Mouse (Mus musculus) thymus, postnatal 0 days (tissue): ENCODE measurements around the gene 2010111I01Rik. TPM values are rescaled to one million over a fixed set of nuclear protein-coding genes. Genes with fewer than 3 reads are reported as not detected.
"Not testable (repeated sequence)": the region's sequence is repeated elsewhere in the genome, so short reads cannot be mapped to it uniquely, and the experiment has no call there.

Source experiments
- DNase-seq: peaks from one replicate; pipeline ENCODE4 v3.0.0-alpha.2; 2015; ENCODE audit warnings: low spot score
- polyA plus RNA-seq: library from polyadenylated mRNA; unstranded; fragments of >200 nt; fragmentation: Nextera tagmentation; extraction: Ambion mirVana; gene quantifications from 2 replicates; pipeline ENCODE4 v1.2.1, GENCODE M21; 2015

2010111I01Rik gene
- polyA plus RNA-seq, 1 experiment from 2014 or later, result 69.4 TPM

DNA sequence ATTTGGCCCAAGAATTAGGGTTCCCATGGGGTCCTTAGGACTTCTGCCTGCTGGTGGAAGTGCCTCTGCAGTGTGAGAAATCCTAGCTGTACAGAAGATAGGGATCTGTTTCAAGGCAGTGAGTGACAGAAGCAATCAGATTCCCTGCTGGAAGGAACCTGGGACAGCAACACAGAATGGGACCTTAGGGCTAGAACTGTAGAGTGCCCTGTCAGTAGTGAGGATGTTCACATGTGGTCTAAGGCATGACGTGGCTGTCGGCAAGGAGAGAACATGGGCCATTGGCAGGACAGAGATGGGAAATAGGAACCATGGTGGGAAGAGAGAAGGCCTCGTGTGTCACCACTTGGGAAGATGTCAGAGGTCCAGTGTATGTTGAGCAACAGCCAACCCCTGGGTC is 344.9 kb downstream of the 2010111I01Rik start:
- no peak for DNase-seq

DNA sequence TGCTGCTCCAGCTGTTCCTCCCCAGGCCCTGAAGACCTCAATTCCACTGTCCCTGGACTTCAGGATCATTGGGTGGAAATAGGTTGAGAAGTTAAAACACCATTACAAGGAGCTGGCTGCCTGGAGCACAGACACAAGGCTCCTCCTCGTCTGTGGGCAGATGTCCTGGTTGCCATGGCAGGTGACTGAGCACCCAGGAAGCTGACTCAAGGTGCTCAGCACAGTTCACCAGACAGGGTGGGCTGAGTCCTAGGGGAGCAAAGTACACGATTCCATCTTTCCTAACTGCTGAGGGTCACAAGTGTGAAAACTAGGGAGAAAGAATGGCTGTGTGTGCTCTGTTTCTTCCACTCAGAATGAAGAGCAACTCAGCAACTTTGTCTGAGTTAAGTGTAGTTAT is 346.5 kb downstream of the 2010111I01Rik start:
- DNase-seq, result no peak

DNA sequence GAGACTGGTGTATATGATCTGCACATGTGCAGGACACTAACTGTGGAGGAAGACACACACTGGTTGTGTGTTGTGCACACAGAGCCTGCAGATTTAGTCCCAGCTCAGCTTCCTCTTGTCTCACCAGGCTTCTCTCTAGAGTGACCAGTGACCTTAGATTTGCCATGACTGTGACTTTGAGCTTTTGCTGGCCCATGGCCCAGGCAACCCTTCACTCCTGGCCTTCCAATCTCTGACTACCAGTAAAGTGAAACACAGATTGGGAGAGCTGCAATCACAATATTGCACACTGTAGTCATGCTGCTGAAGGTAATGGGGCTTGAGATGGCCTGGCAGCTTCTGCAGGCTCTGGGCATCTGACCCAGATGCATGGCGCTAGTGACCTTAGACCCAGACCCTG is 348.6 kb downstream of the 2010111I01Rik start:
- no peak for DNase-seq

DNA sequence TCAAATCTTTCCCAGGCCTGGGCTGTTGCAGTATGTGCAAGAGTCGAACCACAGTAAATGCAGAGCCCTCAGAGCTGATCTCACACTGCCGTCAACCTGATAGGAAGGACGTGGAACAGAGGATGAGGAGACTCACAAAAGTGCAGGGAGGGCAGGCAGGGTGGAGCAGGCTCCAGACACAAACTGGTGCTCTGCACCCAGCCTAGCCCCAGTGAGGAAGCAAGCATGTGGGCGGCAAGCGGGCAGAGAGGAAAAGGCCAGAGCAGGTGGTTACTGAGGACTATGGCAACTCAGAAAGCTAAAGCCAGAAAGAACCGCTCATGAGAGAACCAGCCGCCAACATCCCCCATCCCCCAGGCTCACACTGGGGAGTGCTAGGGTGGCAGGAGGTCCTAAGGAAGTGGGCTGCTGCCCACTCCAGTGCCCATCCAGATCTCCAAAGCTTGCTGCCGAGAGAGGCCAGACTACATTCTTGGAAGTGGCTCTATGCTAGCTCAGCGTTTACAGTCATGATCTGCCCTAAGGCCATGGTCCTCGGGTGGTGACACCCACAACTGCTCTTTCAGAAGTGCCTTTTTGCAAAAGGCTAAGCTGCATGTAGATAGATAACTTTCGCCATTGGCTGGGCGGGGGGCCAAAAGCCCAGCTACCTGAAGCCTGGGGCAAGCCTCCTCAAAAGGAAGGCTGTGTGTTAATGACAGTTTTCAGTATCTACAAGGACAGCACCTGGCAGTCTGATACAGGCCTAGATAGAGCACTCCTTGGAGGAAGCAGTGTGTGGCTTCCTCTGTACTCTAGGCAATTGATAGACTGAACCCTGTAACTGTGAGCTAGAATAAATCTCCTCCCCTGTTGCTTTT is 349.3 kb downstream of the 2010111I01Rik start:
- DNase-seq, result peak; percentile 33

DNA sequence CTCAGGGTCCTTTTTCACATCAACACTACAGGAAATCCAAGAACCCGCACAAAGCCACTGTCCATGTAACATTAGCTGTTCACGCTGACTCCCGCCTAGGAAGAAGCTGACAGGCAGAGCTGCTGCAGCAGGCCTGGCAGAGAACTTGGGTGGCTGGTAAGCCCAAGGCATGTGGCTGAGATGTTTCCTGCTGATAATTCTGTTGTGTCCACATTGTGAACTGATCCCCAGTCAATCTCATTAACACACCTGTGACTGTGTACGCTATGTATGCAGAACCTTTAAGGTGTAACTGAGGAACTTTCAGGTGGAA is 349.9 kb downstream of the 2010111I01Rik start:
- no peak for DNase-seq

DNA sequence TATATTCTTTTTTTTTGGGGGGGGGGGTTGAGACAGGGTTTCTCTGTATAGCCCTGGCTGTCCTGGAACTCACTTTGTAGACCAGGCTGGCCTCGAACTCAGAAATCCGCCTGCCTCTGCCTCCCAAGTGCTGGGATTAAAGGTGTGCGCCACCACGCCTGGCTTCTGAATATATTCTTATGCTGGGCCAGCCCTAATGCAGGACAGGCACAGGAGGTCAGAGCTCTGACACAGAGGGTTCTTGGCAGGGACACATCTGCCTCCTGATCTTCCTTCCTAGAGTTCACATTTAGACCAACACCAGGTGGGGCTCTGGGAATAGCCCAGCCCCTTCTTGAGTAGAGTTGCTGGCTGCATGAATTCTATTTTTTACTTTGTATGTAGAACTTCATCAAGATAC is 350.4 kb downstream of the 2010111I01Rik start:
- DNase-seq, result not testable (repeated sequence)

DNA sequence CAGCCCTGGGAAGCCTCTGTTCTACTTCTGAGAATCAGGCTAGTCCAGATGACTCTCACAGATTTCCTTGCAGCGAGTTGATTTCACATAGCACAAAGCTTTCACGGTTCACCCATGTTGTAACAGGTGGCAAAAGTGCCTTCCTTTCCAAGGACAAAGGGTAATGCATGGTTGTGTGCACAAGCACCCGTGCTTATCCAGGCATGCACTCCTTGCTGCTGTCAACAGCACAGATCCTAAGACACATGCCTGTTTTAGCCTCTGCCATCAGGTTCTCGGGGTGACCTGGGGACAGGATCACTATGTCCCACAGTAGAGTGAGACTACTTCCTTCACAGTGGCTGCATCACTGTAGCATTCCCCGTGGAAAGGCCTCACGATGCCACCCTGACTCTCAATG is 351.1 kb downstream of the 2010111I01Rik start:
- no peak for DNase-seq

DNA sequence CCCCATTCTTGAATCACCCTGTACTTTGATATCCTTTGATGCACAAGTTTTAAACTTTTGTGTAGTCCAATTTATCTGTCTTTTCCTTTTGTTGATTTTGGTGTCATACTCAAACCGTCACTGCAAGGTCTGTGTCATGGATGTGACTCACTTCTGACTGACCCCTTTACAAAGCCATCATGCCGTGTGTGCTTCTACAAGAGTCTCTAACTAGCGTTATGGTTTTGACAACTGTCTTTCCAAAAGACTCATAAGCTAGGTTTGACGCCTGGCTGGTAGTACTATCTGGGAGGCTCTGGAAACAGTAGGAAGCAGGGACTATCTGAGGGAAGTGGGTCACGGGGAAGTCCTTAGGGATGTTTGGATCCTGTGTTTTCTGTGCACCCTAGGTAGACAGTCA is 351.7 kb downstream of the 2010111I01Rik start:
- DNase-seq, result no peak

DNA sequence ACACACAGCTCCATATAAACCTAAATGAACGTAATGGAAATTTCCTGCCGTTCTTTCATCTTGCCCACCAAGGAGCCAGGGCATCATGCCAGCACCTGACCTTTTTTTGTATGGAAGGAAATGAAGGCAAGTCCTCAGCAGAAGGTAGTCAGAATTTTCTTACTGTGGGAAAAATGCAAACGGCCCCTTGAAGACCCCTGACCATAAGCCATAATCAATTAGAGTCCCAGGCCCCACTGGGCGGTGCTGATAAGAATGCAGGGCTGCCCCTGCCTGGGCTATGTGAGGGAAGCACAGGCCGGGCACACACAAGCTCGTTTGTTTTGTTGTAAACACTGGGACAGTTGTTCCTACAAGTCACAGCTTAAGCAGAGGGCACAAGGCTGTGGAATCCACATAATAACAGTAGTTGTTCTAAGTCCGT is 353.0 kb downstream of the 2010111I01Rik start:
- DNase-seq, result no peak

DNA sequence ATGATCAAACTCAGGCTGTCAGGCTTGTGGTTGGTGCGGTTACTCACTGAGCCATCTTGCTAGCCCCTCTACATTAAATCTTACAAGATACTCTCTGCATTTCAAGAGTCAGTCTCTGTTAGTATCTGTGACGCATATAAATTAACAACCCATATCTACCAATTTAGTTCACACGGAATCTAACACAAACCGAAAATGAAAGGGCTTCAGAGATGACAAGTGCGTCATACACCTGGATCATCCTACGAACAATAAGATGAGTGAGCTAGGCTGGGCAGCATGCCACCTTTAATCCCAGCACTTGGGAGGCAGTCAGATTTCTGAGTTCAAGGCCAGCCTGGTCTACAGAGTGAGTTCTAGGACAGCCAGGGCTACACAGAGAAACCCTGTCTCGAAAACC is 355.1 kb downstream of the 2010111I01Rik start:
- DNase-seq, result no peak

DNA sequence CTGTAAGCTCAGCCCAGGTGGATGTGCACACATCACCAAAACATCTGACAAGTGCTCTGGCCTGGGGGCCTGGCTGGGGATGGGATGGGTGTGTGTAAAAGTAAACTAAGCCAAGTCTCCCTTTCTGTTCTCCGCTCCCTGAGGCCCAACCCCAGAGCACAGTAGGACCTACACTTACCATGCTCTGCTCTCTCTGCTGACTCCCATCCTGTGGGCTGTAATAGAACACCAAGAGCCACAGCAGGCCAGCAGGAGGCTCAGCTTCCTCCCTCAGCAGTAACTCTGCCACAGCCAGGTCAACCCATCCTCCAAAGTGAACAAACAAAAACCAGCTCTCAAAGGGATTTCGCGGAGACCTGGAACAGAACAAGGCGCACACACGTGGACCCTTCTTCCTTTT is 357.0 kb downstream of the 2010111I01Rik start:
- peak; percentile 44 for DNase-seq

DNA sequence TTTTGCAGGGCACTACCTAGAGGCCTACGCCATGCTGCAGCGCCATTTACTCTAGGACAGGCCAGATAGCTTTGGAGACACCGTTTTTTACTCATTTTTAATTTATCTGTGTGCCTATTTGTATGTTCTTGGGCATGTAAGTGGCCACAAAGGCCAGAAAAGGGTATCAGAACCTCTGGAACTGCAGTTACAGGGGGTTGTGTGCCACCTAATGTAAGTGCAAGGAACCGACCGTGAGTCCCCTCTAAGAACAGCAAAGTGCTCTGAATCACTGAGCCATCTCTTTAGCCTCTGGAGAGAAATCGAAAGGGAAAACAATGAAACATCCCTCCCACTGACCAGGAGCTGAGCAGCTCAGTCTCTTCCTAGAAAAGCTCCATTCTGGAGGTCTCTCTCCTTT is 358.1 kb downstream of the 2010111I01Rik start:
- no peak for DNase-seq

DNA sequence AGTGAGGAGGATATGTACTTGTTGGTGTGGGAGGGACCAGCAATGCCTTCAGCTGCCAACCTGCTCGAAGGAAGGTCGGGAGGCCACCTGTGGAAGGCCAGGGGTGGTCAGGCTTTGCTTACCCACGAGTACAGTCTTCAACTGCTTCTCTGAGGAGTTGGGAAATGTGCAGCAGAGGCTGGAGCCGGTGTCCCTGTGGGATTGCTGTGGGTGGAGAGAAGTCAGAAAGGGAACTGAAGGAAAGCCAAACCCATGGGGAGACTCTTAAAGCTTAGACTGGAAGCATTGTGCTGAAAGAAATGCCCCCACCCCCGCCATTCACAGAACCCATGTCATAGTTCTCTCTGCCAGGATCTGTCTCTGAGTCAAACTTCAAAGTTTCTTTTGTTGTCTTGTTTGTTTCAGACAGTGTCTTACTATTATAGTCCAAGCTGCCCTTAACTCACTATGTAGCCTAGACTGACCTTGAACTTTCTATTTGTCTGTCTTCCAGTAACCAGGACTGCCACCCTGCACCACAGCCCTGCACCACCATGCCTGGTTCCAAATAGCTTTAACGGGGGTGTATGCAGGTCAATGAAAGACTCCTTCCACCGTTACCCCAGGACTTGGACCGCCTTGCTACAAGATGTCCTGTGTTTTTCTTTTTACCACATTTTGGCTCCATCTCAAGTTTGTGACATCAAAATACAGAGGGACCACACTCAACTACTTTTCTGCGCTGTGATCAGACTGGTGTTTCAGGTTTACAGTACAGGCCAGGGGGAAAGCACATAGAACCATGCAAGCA is 358.8 kb downstream of the 2010111I01Rik start:
- DNase-seq, result no peak

DNA sequence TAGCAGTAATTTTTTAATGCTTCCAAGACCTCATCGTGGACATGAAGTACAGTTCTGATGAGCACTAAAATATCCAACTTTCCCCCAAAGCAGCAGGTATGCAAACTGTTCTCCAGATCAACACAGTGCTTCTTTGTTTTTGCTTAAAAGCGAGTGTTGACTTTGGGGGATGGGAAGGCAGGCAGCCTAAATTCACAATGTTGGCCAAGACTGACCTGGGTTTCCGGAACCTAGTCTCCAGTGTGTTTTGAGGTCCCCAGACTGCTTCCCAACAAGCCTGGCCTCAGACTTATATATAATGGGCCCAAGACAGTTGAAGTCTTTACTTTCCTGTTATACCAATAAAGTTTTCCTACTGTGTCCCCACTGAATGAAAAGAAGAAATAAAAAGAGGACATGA is 359.6 kb downstream of the 2010111I01Rik start:
- DNase-seq, result no peak

DNA sequence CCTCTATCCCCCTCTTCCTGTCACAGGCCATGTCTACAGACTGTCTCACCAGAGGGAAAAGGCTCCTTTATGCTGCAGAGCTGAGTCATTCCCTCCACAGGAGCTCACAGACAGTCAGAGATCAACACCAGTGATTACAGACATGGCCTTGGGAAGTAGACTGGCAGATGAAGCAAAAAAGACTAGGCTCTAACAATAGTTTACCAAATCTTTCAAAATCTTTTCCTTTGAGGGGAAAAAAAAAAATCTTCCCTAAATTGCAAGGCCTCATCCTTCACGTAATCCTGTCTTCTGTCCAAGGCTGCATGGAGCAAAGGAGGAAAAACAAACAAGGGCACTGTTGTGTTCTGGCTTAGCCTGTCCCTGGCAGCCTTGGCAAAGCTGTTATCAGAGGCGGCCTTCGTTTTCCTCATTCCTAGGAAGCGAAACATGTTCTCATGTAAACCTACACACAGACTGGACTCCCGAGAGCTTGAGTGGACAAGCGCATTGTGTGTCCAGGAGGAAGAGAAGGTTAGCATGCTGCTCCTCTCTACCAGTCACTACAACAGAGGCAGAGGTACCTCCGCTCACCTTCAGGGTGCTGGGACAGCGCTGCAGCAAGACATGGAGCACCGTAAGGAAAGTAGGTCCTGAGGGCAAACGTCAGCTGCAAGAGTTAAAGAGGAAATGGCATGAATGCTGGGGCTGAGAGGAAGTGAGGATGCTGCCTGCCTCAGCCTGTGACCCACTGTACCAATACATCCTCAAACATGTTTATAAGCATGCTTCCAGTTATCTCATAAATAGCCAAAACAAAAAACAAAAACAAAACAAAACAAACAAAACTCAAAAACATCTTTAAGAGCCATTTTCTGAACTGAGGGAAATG is 360.5 kb downstream of the 2010111I01Rik start:
- DNase-seq, result peak; percentile 43

DNA sequence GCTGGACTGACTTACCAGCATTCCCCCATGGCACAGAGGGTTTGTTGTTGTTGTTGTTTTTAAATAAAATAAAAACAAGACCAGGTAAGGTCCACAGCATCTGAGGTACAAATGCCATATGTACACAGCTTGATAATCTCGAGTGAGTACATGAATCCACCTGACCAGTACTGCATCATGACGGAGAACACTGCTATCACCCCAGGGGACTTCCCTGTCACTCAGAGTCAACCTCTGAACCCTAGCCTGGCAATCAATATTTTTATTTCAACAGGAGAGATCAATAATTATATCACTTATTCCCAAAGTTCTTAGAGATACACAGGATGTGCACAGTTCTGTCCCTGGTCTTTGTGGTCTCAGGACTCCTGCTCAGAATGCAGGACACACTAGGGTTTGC is 361.3 kb downstream of the 2010111I01Rik start:
- no peak for DNase-seq

DNA sequence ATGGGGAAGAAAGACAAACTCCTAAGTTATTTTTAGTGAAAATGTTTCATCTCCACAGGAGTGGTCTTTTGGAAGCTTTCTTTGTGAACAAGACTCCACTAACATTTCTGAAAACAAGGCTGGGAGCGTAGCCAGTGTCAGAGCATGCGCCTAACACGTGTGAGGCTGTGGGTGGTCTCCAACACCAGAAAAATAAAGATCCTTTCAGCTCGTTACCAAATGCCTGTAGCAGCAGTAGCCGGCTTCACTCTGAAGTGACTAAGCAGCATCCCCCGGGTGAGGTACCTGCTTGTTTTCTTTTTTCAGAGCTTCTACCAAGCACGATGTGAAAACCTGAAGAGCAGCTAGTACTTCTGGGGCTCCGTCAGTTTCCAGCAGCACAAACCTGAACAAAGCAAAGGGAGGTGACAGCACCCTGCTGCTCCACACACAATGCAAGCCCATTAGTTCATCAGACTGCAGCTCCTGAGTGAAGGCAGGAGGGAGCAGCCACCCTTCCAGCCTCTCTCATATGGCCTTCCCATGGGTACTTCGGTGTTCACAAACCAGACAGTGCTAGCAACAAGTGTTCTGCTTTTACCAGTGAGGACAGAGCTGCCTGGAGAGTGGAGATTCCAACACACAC is 365.7 kb downstream of the 2010111I01Rik start:
- DNase-seq, result no peak

DNA sequence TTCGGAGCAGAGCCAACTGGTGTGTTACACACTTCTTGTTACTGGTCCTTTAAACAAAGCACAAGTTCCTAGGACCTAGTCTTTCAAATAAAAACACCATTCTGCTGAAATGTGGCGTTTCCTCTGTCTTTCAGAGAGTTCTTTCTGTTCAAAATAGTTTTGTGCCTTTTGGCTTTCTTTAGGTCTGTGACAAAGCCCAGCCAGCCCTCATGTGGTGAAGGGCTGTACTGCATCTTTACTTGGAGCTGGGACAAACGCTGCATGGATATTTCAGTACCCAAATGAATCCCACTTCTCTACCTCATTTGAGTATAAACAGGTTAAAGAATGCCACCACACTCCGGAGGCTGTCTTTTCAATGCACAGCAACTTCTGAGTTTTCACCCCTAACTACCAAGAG is 366.7 kb downstream of the 2010111I01Rik start:
- peak; percentile 70 for DNase-seq

DNA sequence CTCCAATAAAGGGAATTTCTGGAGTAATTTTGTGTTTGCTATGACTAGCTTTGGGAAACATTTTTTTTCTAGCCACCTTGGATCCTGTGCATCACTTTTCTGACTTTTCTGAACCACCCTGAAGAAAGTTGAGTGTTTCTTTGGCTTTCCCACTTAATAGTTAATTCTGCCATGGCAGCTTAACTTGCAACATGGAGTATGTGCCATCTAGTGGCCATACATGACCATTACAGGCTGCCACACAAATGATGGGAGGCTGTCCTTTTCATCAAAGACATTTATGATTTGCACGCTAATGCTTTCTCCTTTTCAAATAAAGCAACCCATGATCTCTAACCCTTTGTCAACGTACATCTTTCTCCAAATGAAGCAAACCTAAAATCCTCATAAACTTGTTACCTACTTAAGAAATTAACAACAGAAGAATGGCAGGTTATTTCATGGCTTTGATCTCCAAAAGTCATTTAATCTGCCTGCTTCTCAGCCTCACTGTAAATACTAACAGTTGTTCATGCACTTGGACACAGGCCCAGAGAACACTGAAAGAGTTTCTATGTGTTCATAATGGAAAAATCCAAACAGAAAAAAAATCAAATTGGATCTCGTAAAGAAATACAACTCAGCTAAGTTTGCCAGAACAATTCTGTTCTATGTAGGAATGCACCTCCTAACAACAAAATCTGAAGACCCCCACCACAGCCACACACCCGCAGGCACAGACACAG is 368.0 kb downstream of the 2010111I01Rik start:
- DNase-seq, result peak; percentile 75

DNA sequence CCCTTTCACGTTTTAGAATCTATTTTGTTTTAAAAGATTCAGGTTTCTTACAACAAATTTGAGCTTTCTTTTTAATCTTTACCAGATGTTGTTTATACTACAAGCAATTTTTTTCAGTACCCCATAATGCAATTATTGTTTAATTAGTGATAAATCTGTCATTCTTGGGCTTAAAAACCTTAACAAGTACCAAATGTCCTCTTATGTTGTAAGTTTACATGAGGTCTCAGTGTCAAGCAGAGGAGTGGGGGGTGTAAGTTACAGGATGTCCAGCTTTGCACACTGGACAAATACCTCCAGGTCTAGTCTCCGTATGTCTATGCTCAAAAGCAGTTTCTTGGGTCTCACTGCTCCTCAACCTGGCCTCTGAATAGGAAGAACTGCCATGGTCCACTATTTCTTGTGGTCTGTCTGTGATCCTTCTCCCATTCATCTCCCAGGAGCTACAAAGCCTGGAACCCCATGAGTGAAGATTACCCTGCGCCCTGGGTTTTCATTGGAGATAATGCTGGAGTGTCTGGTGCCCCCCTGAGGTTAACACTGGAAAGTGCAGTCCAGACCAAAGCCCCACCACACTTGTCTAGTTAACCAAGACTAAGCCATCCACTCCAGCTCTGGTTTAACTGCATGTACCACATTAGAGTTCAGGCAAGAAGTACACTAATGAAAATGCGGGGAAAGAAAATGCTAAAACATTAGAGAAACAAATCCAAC is 370.9 kb downstream of the 2010111I01Rik start:
- peak; percentile 55 for DNase-seq
